Mouse (Mus musculus) liver, postnatal 0 days (tissue): ENCODE results near the gene Sh3d19.

ENCODE experiments used
- CTCF ChIP-seq: sonication (generic); IDR thresholded peaks from 2 replicates; pipeline ENCODE4 v1.5.1; 2016; ENCODE audit warnings: antibody characterized with exemption, low read depth
- EP300 ChIP-seq: IDR thresholded peaks from 2 replicates; pipeline ENCODE4 v1.6.1; 2016; ENCODE audit warnings: antibody characterized with exemption, low read depth, mild to moderate bottlenecking

GRCm38 (mm10) chr3:86017484-86017883, 46.6 kb downstream of the Sh3d19 start:
- TF ChIP-seq CTCF = no peak
- TF ChIP-seq EP300 = no peak
